Mouse (Mus musculus) induced T-regulatory cell, adult 2 months (primary cell): ENCODE measurements around the gene Cdh13.

Experiments
- DNase-seq: peaks from one replicate; pipeline ENCODE4 v3.0.0-alpha.2; 2012; ENCODE audit warnings: low read depth

Cdh13 gene

GRCm38 (mm10) chr8:118803168-118803567 is 519.6 kb downstream of the Cdh13 start:
- DNase-seq: no peak

GRCm38 (mm10) chr8:118809660-118810059 is 526.1 kb downstream of the Cdh13 start:
- no peak for DNase-seq

GRCm38 (mm10) chr8:118815055-118815454 is 531.5 kb downstream of the Cdh13 start:
- DNase-seq: no peak

GRCm38 (mm10) chr8:118826761-118827160 is 543.2 kb downstream of the Cdh13 start:
- DNase-seq: no peak

- DNase-seq: no peak
These were observed 544.2 kb downstream of the Cdh13 start for GRCm38 (mm10) chr8:118827726-118828125.

GRCm38 (mm10) chr8:118830291-118830690 is 546.8 kb downstream of the Cdh13 start:
- no peak for DNase-seq

- no peak for DNase-seq
These were observed 547.5 kb downstream of the Cdh13 start for GRCm38 (mm10) chr8:118831026-118831425.

- no peak for DNase-seq
These were observed 555.3 kb downstream of the Cdh13 start for GRCm38 (mm10) chr8:118838801-118839200.

GRCm38 (mm10) chr8:118845690-118846089 is 562.2 kb downstream of the Cdh13 start:
- DNase-seq: no peak

- no peak for DNase-seq
These were observed 564.5 kb downstream of the Cdh13 start for GRCm38 (mm10) chr8:118848021-118848420.

GRCm38 (mm10) chr8:118849515-118849914 is 566.0 kb downstream of the Cdh13 start:
- DNase-seq: no peak

GRCm38 (mm10) chr8:118850381-118850780 is 566.8 kb downstream of the Cdh13 start:
- peak; percentile 7 for DNase-seq

GRCm38 (mm10) chr8:118851361-118851760 is 567.8 kb downstream of the Cdh13 start:
- no peak for DNase-seq

GRCm38 (mm10) chr8:118852861-118853260 is 569.3 kb downstream of the Cdh13 start:
- no peak for DNase-seq

GRCm38 (mm10) chr8:118854656-118855055 is 571.1 kb downstream of the Cdh13 start:
- DNase-seq: no peak

- no peak for DNase-seq
These were observed 582.8 kb downstream of the Cdh13 start for GRCm38 (mm10) chr8:118866332-118866731.

- no peak for DNase-seq
These were observed 587.2 kb downstream of the Cdh13 start for GRCm38 (mm10) chr8:118870711-118871110.

GRCm38 (mm10) chr8:118879939-118880825 is 596.6 kb downstream of the Cdh13 start:
- no peak for DNase-seq

GRCm38 (mm10) chr8:118884296-118884695 is 600.8 kb downstream of the Cdh13 start:
- DNase-seq: no peak

- no peak for DNase-seq
These were observed 601.5 kb downstream of the Cdh13 start for GRCm38 (mm10) chr8:118884988-118885387.

GRCm38 (mm10) chr8:118902402-118902801 is 618.9 kb downstream of the Cdh13 start:
- DNase-seq: no peak

- DNase-seq: no peak
These were observed 633.0 kb downstream of the Cdh13 start for GRCm38 (mm10) chr8:118916513-118916912.

GRCm38 (mm10) chr8:118937412-118937811 is 653.9 kb downstream of the Cdh13 start:
- no peak for DNase-seq

- no peak for DNase-seq
These were observed 654.5 kb downstream of the Cdh13 start for GRCm38 (mm10) chr8:118938025-118938424.
